ENCODE assay signal across 10 mouse cellular contexts in the genomic region with DNA sequence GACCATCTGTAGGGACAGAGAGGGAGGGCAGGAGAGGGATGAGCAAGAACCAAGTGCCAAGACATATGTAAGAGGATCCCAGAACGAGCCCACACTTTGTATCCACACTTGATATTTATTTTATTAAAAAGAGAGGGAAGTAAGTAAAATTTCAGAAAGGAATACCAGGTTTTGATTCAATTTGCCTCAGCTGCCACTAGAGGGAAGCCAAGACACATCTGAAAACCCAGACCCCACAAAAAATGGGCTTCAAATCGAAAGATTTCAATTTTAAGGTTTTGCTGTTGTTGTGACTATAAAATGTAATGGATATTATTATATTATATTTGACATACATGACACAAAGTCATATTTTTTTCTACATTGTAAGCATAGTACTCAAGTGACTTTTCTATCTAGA.
DNase-seq lines count a peak whose midpoint lies in the region; ATAC-seq and TF ChIP-seq lines count a peak whose summit lies in the region.
"Had no signal": no experiment of that assay in that cellular context is flagged by ENCODE, and none has a peak within 500 bp of the region (broad histone marks: within the 10 kb centered on the region; RNA-seq: fewer than 3 reads in every experiment).

No protein-coding gene starts in this region.

- TF ChIP-seq CTCF in kidney, adult 2 months (conservative IDR thresholded peaks at IDR 0.05; ENCODE audit: insufficient read depth, insufficient read length, low read depth, low read length): 0 out of 2 replicates have a peak, but pooled peaks have one; percentile 20
- peak; percentile 88 for TF ChIP-seq CTCF in midbrain, postnatal 0 days (IDR thresholded peaks at IDR 0.05)
- peak; percentile 72 for TF ChIP-seq CTCF in brain, embryonic 14.5 days (IDR thresholded peaks at IDR 0.05; ENCODE audit: borderline replicate concordance, extremely low read depth, insufficient read depth, insufficient read length)
- peak; percentile 88 for TF ChIP-seq CTCF in stomach, postnatal 0 days (IDR thresholded peaks at IDR 0.05; ENCODE audit: low read depth)

- DNase-seq in kidney, adult 2 months: peak; percentile 10
- peak; percentile 63 for DNase-seq in midbrain, postnatal 0 days (ENCODE audit: low spot score)
- DNase-seq in brain, embryonic 14.5 days (ENCODE audit: low read depth): peak; percentile 75
- DNase-seq in stomach, postnatal 0 days (ENCODE audit: low spot score): no peak
- no peak for DNase-seq in gastrocnemius, adult 18-20 months (ENCODE audit: low spot score)
- DNase-seq: right cerebral cortex, postnatal 14 days; thymus, postnatal 36 days had no signal

- no peak for TF ChIP-seq POLR2A in kidney, adult 2 months (IDR thresholded peaks at IDR 0.05; ENCODE audit: low read depth, low read length)
- TF ChIP-seq POLR2A in brain, embryonic 14.5 days (IDR thresholded peaks at IDR 0.05; ENCODE audit: borderline replicate concordance, extremely low read depth, insufficient read depth, insufficient read length, poor library complexity, severe bottlenecking): no peak

- no peak overlapping the region for H3K27ac ChIP-seq in kidney, adult 2 months (ENCODE audit: insufficient read depth, low read depth, low read length)
- no peak overlapping the region for H3K27ac ChIP-seq in kidney, embryonic 14.5 days (ENCODE audit: low read depth, low read length)
- no peak overlapping the region for H3K27ac ChIP-seq in midbrain, postnatal 0 days (ENCODE audit: low read depth, low read length)
- no peak overlapping the region for H3K27ac ChIP-seq in midbrain, embryonic 16.5 days (ENCODE audit: low read length)
- no peak overlapping the region for H3K27ac ChIP-seq in stomach, postnatal 0 days (replicated peaks)
- H3K27ac ChIP-seq: midbrain, embryonic 12.5 days had no signal

- H3K4me3 ChIP-seq in kidney, adult 2 months (ENCODE audit: insufficient read depth, low read depth, low read length): no peak overlapping the region
- no peak overlapping the region for H3K4me3 ChIP-seq in kidney, embryonic 14.5 days (ENCODE audit: low read length)
- no peak overlapping the region for H3K4me3 ChIP-seq in midbrain, postnatal 0 days (ENCODE audit: low read depth, low read length)
- H3K4me3 ChIP-seq in midbrain, embryonic 16.5 days (ENCODE audit: low read depth, low read length): no peak overlapping the region
- no peak overlapping the region for H3K4me3 ChIP-seq in stomach, postnatal 0 days (ENCODE audit: low read depth, low read length)
- H3K4me3 ChIP-seq: midbrain, embryonic 12.5 days had no signal

- 13% methylated on average over 2 of the region's 2 CpGs for WGBS in kidney, adult 2 months
- 24% methylated on average over 2 of the region's 2 CpGs for WGBS in kidney, embryonic 14.5 days
- 20% methylated on average over 2 of the region's 2 CpGs for WGBS in midbrain, postnatal 0 days
- 22% methylated on average over 2 of the region's 2 CpGs for WGBS in midbrain, embryonic 16.5 days
- WGBS in stomach, postnatal 0 days: 17% methylated on average over 2 of the region's 2 CpGs

- peaks cover 7% of the 10 kb centered on the region; the same call in 1 of the 2 replicates for H3K9me3 ChIP-seq in kidney, embryonic 14.5 days (ENCODE audit: control insufficient read depth, low read length)
- no peaks in the 10 kb centered on the region for H3K9me3 ChIP-seq in midbrain, postnatal 0 days (ENCODE audit: low read length)
- 0 out of 2 replicates have a peak, but pooled peaks cover 5% of the 10 kb centered on the region for H3K9me3 ChIP-seq in midbrain, embryonic 16.5 days (replicated peaks; ENCODE audit: control insufficient read depth, low read length, poor library complexity, severe bottlenecking)
- no peaks in the 10 kb centered on the region for H3K9me3 ChIP-seq in stomach, postnatal 0 days (ENCODE audit: control insufficient read depth, low read length)

- H3K9ac ChIP-seq in kidney, embryonic 14.5 days (ENCODE audit: low read depth, low read length): no peak overlapping the region
- H3K9ac ChIP-seq in midbrain, postnatal 0 days (replicated peaks; ENCODE audit: low read length, poor library complexity, severe bottlenecking): no peak overlapping the region
- H3K9ac ChIP-seq in midbrain, embryonic 16.5 days (ENCODE audit: low read depth, low read length): no peak overlapping the region
- no peak overlapping the region for H3K9ac ChIP-seq in stomach, postnatal 0 days (ENCODE audit: low read length)
- H3K9ac ChIP-seq: midbrain, embryonic 12.5 days had no signal

- TF ChIP-seq EP300 in stomach, postnatal 0 days (optimal IDR thresholded peaks at IDR 0.05): no peak

- no peaks in the 10 kb centered on the region for H3K4me1 ChIP-seq in kidney, adult 2 months (ENCODE audit: control insufficient read depth, insufficient read depth, low read length)
- no peaks in the 10 kb centered on the region for H3K4me1 ChIP-seq in kidney, embryonic 14.5 days (ENCODE audit: control insufficient read depth, insufficient read depth, low read length)
- 0 out of 2 replicates have a peak, but pooled peaks cover 3% of the 10 kb centered on the region for H3K4me1 ChIP-seq in midbrain, postnatal 0 days (ENCODE audit: insufficient read depth, low read length)
- peaks cover 9% of the 10 kb centered on the region; the same call in 1 of the 2 replicates for H3K4me1 ChIP-seq in midbrain, embryonic 16.5 days (ENCODE audit: control insufficient read depth, insufficient read depth, low read length)
- H3K4me1 ChIP-seq in stomach, postnatal 0 days (replicated peaks; ENCODE audit: control insufficient read depth, insufficient read depth): no peaks in the 10 kb centered on the region

- H3K36me3 ChIP-seq in kidney, adult 2 months (ENCODE audit: control insufficient read depth, insufficient read depth, low read length): no peaks in the 10 kb centered on the region
- no peaks in the 10 kb centered on the region for H3K36me3 ChIP-seq in kidney, embryonic 14.5 days (ENCODE audit: control insufficient read depth, insufficient read depth, low read length)
- H3K36me3 ChIP-seq in midbrain, postnatal 0 days (ENCODE audit: insufficient read depth, low read length): no peaks in the 10 kb centered on the region
- H3K36me3 ChIP-seq in midbrain, embryonic 16.5 days (ENCODE audit: control insufficient read depth, insufficient read depth, low read length): no peaks in the 10 kb centered on the region
- no peaks in the 10 kb centered on the region for H3K36me3 ChIP-seq in stomach, postnatal 0 days (ENCODE audit: control insufficient read depth, insufficient read depth, low read length)
- H3K36me3 ChIP-seq: midbrain, embryonic 12.5 days had no signal

- ATAC-seq in kidney, embryonic 14.5 days (ENCODE audit: low FRiP score, low TSS enrichment): no peak
- ATAC-seq in midbrain, postnatal 0 days (ENCODE audit: low FRiP score): no peak
- no peak for ATAC-seq in midbrain, embryonic 16.5 days
- ATAC-seq in stomach, postnatal 0 days (ENCODE audit: low FRiP score, low TSS enrichment): no peak

- no peak overlapping the region for H3K4me2 ChIP-seq in kidney, embryonic 14.5 days (replicated peaks; ENCODE audit: low read depth, low read length)
- no peak overlapping the region for H3K4me2 ChIP-seq in midbrain, postnatal 0 days (ENCODE audit: low read depth, low read length, poor library complexity, severe bottlenecking)
- no peak overlapping the region for H3K4me2 ChIP-seq in midbrain, embryonic 16.5 days (ENCODE audit: low read length)
- H3K4me2 ChIP-seq in stomach, postnatal 0 days (replicated peaks; ENCODE audit: low read depth): no peak overlapping the region
- H3K4me2 ChIP-seq: midbrain, embryonic 12.5 days had no signal

- H3K27me3 ChIP-seq in kidney, adult 2 months (replicated peaks; ENCODE audit: control insufficient read depth, insufficient read depth, low read length): no peaks in the 10 kb centered on the region
- no peaks in the 10 kb centered on the region for H3K27me3 ChIP-seq in kidney, embryonic 14.5 days (ENCODE audit: control insufficient read depth, insufficient read depth, low read length)
- H3K27me3 ChIP-seq in midbrain, postnatal 0 days (ENCODE audit: insufficient read depth, low read length): no peaks in the 10 kb centered on the region
- H3K27me3 ChIP-seq in midbrain, embryonic 16.5 days (ENCODE audit: control insufficient read depth, insufficient read depth, low read depth, low read length): no peaks in the 10 kb centered on the region
- H3K27me3 ChIP-seq in stomach, postnatal 0 days (ENCODE audit: control insufficient read depth, insufficient read depth, low read length): no peaks in the 10 kb centered on the region

Comparison
In these comparisons a context has a peak if more than half of its experiments do, and no peak if none do; other contexts are left out.
1. DNase-seq: peak in kidney, adult 2 months (single experiment), midbrain, postnatal 0 days (single experiment) and brain, embryonic 14.5 days (single experiment); none in stomach, postnatal 0 days (single experiment) and gastrocnemius, adult 18-20 months (single experiment).
2. CTCF ChIP-seq: peak in every context shown above with its lines; median percentile 88 in midbrain, postnatal 0 days; 88 in stomach, postnatal 0 days; 72 in brain, embryonic 14.5 days; 20 in kidney, adult 2 months.